Mouse (Mus musculus) cortical plate, adult 2 months (tissue): ENCODE data around the gene Gm20662. TPM values are rescaled to one million over a fixed set of nuclear protein-coding genes. Genes with fewer than 3 reads are reported as not detected.

Source experiments
- H3K27ac ChIP-seq: fragments of 200-500 bp; 2 replicates; pipeline ENCODE4 v1.5.1; 2012; ENCODE audit warnings: low read length, control low read depth, inconsistent platforms; ENCODE audit not compliant: insufficient read depth
- H3K4me1 ChIP-seq: fragments of 200-500 bp; 2 replicates; pipeline ENCODE4 v1.6.1; 2011; ENCODE audit warnings: low read length; ENCODE audit not compliant: control insufficient read depth, insufficient read depth
- H3K4me3 ChIP-seq: fragments of 200-500 bp; 2 replicates; pipeline ENCODE4 v1.5.1; 2011; ENCODE audit warnings: mild to moderate bottlenecking, low read length, control low read depth; ENCODE audit not compliant: insufficient read depth
- CTCF ChIP-seq: fragments of 200-500 bp; IDR thresholded peaks from 2 replicates; pipeline ENCODE4 v1.5.1; 2011; ENCODE audit warnings: mild to moderate bottlenecking, control low read depth, low read length; ENCODE audit not compliant: insufficient read depth; ENCODE audit errors: extremely low read depth
- POLR2A ChIP-seq: fragments of 200-500 bp; IDR thresholded peaks from 2 replicates; pipeline ENCODE4 v1.6.1; 2011; ENCODE audit warnings: mild to moderate bottlenecking, low read length, control low read depth; ENCODE audit not compliant: insufficient read depth; ENCODE audit errors: extremely low read depth
- polyA plus RNA-seq: library from polyadenylated mRNA; depleted of rRNA; stranded (reverse); fragments of >200 nt; gene quantifications from 2 replicates; pipeline ENCODE4 v1.2.3, GENCODE M21; 2012

Gm20662 gene
- polyA plus RNA-seq, 1 experiment = 5.6 TPM

DNA sequence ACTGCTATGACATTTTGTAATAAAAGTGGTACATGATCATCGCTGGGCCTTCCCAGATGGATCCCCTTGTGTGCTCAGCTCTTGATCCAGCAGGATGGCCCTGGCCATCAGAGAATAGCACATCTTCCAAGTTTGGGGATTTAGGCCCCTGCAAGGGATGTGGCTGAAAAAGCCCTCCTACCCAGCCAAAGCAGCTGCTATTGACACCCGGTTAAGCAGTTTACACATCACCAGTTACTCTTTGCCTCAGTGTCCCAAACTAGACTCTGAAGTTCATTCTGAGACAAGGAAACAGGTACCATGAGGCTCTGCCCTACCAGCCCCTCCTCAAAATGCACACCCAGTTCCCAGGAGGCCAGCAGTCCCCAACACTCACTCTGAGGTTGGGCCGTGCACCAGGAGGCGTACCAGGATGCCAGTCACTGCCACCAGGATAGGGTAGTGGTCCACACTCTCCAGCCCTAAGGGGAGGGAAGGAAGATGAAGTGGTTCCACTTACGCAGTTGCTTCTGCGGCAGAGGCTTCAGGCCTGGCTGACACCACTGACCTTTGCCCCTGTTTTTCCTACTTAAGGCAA is 59.6 kb downstream of the Gm20662 start:
- Histone ChIP-seq H3K4me3 (no peak overlapping the region), H3K27ac (no peak overlapping the region), H3K4me1 (no peaks in the 10 kb centered on the region)
- no peak for TF ChIP-seq POLR2A
- TF ChIP-seq CTCF = no peak

GRCm38 (mm10) chr9:108056361-108057261 is 60.5 kb downstream of the Gm20662 start:
- H3K27ac ChIP-seq = no peak overlapping the region
- no peaks in the 10 kb centered on the region for H3K4me1 ChIP-seq
- H3K4me3 ChIP-seq = no peak overlapping the region
- TF ChIP-seq CTCF (no peak), POLR2A (no peak)

DNA sequence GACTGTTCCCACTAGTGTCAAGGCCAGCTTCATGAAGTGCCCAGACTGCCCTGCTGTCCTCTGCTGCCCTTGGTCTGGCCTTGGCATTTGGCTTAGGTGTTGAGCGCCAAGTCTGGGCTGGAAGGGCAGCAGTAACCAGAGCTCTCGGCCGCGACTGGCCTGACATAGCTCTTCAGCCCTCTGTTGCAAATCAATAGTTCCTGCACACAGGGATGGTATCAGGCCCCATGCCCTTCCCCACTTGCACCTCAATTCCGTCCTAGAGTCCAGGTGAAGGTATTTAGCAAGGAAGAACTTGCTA is 61.1 kb downstream of the Gm20662 start:
- no peak overlapping the region for H3K4me3 ChIP-seq
- TF ChIP-seq CTCF = no peak
- TF ChIP-seq POLR2A = no peak
- H3K4me1 ChIP-seq = no peaks in the 10 kb centered on the region
- H3K27ac ChIP-seq = no peak overlapping the region

- no peak overlapping the region for H3K27ac ChIP-seq
- no peak overlapping the region for H3K4me3 ChIP-seq
- no peaks in the 10 kb centered on the region for H3K4me1 ChIP-seq
- no peak for TF ChIP-seq CTCF
- TF ChIP-seq POLR2A = no peak
These were observed 62.1 kb downstream of the Gm20662 start for GRCm38 (mm10) chr9:108058291-108058690.

- no peak overlapping the region for H3K27ac ChIP-seq
- H3K4me3 ChIP-seq = no peak overlapping the region
- no peak for TF ChIP-seq CTCF
- TF ChIP-seq POLR2A = no peak
These were observed 66.0 kb downstream of the Gm20662 start for GRCm38 (mm10) chr9:108062142-108062541.

DNA sequence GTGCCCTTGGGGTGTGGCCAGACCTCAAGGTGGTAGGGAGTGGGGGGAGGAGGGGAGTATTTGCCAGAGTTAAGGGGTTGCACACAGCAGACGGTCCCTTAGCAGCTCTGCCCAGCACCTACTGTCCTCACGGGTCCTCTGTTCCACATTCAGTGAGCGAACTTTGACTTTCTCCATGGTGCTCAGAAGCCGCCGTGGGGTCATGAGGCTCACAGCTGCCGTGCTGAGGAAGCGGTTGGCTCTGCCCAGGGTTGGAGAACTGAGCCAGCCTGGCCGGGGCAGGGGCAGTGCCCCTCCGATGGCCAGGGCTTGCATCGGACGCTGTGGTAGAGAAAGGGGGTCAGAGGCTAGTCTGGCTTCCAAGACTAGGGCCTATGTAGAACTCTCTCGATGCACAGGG is 67.2 kb downstream of the Gm20662 start:
- Histone ChIP-seq H3K27ac (no peak overlapping the region), H3K4me1 (no peaks in the 10 kb centered on the region), H3K4me3 (no peak overlapping the region)
- TF ChIP-seq POLR2A (no peak), CTCF (no peak)

More at GRCm38 (mm10) chr9:108062142-108062541, 66.0 kb downstream of the Gm20662 start:
- H3K4me1 ChIP-seq = no peaks in the 10 kb centered on the region

GRCm38 (mm10) chr9:108065491-108066011 is 69.4 kb downstream of the Gm20662 start:
- Histone ChIP-seq H3K4me3 (no peak overlapping the region), H3K4me1 (no peaks in the 10 kb centered on the region)
- TF ChIP-seq CTCF (peak; percentile 69), POLR2A (no peak)

DNA sequence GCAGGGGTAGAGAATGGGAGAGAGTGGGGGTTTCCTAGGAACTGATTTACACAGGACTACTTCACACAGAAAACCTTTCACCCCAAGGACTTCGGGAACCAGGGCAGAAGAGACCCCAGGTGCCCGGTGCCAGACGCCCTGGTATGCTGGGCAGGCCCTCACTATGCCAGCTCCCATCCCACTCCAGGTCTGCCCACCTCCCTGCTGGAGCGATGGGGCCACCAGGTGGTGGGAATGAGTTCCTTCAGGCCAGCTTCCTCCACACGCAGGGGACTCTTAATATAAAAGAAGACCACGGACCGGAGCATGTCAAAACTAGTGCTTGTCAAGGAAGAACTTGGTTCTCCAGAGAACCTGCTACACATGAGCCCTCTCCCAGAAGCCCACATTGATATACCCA is 71.0 kb downstream of the Gm20662 start:
- H3K4me1 ChIP-seq = no peaks in the 10 kb centered on the region
- no peak overlapping the region for H3K27ac ChIP-seq
- TF ChIP-seq POLR2A (no peak), CTCF (no peak)
- no peak overlapping the region for H3K4me3 ChIP-seq

More at GRCm38 (mm10) chr9:108065491-108066011, 69.4 kb downstream of the Gm20662 start:
- no peak overlapping the region for H3K27ac ChIP-seq

DNA sequence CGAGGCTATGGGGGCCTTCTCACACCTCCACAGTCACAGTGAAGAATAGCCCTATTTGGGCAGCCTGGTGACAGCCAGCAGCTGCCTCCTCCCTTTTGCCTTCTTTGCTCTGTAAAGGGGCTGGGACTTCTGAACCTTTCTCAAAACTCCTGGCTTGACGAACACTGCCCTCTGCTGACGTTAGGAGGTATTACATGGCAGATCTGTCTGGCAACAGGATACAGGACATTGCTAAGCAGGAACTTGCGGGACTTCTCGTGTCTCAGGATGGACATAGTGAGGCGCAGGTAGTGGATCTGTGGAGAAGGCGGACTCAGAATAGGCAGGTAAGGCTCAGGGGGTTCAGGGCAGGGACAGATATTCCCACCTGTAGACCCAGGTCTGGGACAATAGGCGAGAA is 71.8 kb downstream of the Gm20662 start:
- no peaks in the 10 kb centered on the region for H3K4me1 ChIP-seq
- no peak overlapping the region for H3K27ac ChIP-seq
- no peak overlapping the region for H3K4me3 ChIP-seq
- TF ChIP-seq CTCF = peak; percentile 99
- TF ChIP-seq POLR2A = no peak

DNA sequence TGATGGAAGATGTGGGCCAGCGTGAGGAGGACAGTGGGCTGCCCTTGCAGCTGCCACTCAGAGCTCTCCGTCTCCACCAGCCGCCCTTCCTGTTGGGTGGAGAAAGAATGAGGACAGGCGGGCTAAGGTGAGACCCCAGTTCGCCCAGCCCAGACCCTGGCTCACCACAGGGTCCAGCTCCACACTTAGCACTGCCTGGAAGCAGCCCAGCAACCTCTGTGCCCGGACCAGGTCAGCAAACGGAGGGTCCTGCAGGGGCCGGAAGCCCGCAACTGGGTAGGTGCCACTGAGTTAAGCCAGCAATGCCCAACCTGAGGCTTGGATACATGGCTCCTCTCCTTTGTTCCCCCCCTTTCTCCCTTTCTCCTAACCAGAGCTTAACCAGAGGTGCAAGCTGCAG is 72.9 kb downstream of the Gm20662 start:
- no peak overlapping the region for H3K27ac ChIP-seq
- H3K4me3 ChIP-seq = no peak overlapping the region
- TF ChIP-seq POLR2A = no peak
- TF ChIP-seq CTCF = no peak
- no peaks in the 10 kb centered on the region for H3K4me1 ChIP-seq
